Comparison of ENCODE assay signal across 9 mouse cellular contexts in the genomic region with DNA sequence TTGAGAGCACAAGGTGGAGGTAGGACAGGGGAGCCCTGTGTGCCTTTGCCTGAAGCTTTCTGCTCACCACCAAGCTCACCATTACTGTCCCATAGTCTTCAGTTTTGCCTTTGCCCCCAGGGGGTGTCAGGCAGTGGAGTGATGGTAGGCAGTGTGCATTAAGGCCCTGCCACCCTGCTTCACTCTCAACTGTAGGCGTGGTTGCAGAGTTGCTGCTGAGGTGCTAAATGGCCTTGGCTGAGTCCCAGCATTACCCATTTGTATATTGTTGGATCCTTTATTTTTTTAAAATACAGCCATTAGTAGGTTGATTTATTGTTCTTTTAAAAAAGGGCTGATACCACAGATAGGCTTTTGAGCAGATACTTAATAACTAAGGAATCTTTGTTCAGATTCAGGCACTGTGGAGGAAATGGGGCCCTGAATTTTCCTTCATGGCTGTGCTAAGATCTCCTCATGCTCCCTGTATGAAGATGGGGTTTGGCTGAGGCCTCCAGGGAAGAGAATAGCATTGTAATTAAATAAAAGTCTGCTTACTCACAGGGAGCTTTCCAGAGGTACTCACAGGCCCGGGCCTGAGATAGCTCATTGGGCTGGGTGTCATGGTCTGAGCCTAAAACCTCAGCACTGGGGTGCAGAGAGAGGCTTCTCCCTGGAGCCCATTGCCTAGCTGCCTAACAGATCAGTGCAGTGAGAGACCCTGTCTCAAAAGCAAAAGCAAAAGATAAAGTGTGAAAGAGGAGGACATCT.
DNase-seq lines count a peak whose midpoint lies in the region; ATAC-seq and TF ChIP-seq lines count a peak whose summit lies in the region.
"Had no signal": no experiment of that assay in that cellular context is flagged by ENCODE, and none has a peak within 500 bp of the region (broad histone marks: within the 10 kb centered on the region; RNA-seq: fewer than 3 reads in every experiment).

No protein-coding gene starts in this region.

- DNase-seq in forebrain, embryonic 14.5 days (ENCODE audit: low spot score), result peak; percentile 43
- no peak for DNase-seq in forebrain, postnatal 0 days
- DNase-seq in midbrain, postnatal 0 days (ENCODE audit: low spot score), result no peak

- ATAC-seq in forebrain, embryonic 14.5 days, result 0 out of 2 replicates have a peak, but pooled peaks have one; percentile 46
- no peak for ATAC-seq in forebrain, postnatal 0 days
- ATAC-seq in intestine, embryonic 15.5 days, result no peak
- ATAC-seq in intestine, postnatal 0 days, result no peak
- ATAC-seq in midbrain, embryonic 13.5 days, result no peak
- no peak for ATAC-seq in midbrain, postnatal 0 days (ENCODE audit: low FRiP score)
- ATAC-seq in neural tube, embryonic 13.5 days (ENCODE audit: low read depth), result 0 out of 2 replicates have a peak, but pooled peaks have one; percentile 27
- no peak for ATAC-seq in erythroblast, adult 5-6 weeks (replicated peaks; ENCODE audit: low FRiP score, poor library complexity, severe bottlenecking)

- no peak overlapping the region for H3K4me3 ChIP-seq in forebrain, embryonic 14.5 days (ENCODE audit: low read depth, low read length)
- no peak overlapping the region for H3K4me3 ChIP-seq in forebrain, postnatal 0 days (ENCODE audit: low read depth, low read length)
- H3K4me3 ChIP-seq in intestine, embryonic 15.5 days (replicated peaks), result no peak overlapping the region
- no peak overlapping the region for H3K4me3 ChIP-seq in intestine, postnatal 0 days (ENCODE audit: low read depth, low read length)
- H3K4me3 ChIP-seq in midbrain, embryonic 13.5 days (replicated peaks), result no peak overlapping the region
- H3K4me3 ChIP-seq in midbrain, postnatal 0 days (ENCODE audit: low read depth, low read length), result no peak overlapping the region
- H3K4me3 ChIP-seq in neural tube, embryonic 13.5 days, result no peak overlapping the region

- 46% methylated on average over 2 of the region's 2 CpGs for WGBS in forebrain, embryonic 14.5 days
- WGBS in forebrain, postnatal 0 days, result 41% methylated on average over 2 of the region's 2 CpGs
- WGBS in intestine, embryonic 15.5 days, result 54% methylated on average over 2 of the region's 2 CpGs
- 59% methylated on average over 2 of the region's 2 CpGs for WGBS in intestine, postnatal 0 days
- WGBS in midbrain, embryonic 13.5 days, result 83% methylated on average over 2 of the region's 2 CpGs
- 83% methylated on average over 2 of the region's 2 CpGs for WGBS in midbrain, postnatal 0 days
- 55% methylated on average over 2 of the region's 2 CpGs for WGBS in neural tube, embryonic 13.5 days

- no peaks in the 10 kb centered on the region for H3K27me3 ChIP-seq in forebrain, embryonic 14.5 days (replicated peaks; ENCODE audit: control insufficient read depth, insufficient read depth, low read length)
- no peaks in the 10 kb centered on the region for H3K27me3 ChIP-seq in forebrain, postnatal 0 days (ENCODE audit: insufficient read depth, low read length)
- no peaks in the 10 kb centered on the region for H3K27me3 ChIP-seq in intestine, embryonic 15.5 days (replicated peaks)
- H3K27me3 ChIP-seq in intestine, postnatal 0 days (replicated peaks; ENCODE audit: control insufficient read depth, insufficient read depth, low read length), result no peaks in the 10 kb centered on the region
- H3K27me3 ChIP-seq in midbrain, embryonic 13.5 days, result no peaks in the 10 kb centered on the region
- no peaks in the 10 kb centered on the region for H3K27me3 ChIP-seq in midbrain, postnatal 0 days (ENCODE audit: insufficient read depth, low read length)
- no peaks in the 10 kb centered on the region for H3K27me3 ChIP-seq in neural tube, embryonic 13.5 days

- H3K9me3 ChIP-seq in forebrain, embryonic 14.5 days (replicated peaks; ENCODE audit: control insufficient read depth, low read length), result no peaks in the 10 kb centered on the region
- H3K9me3 ChIP-seq in forebrain, postnatal 0 days (ENCODE audit: low read length), result no peaks in the 10 kb centered on the region
- no peaks in the 10 kb centered on the region for H3K9me3 ChIP-seq in intestine, embryonic 15.5 days
- no peaks in the 10 kb centered on the region for H3K9me3 ChIP-seq in intestine, postnatal 0 days (ENCODE audit: control insufficient read depth)
- no peaks in the 10 kb centered on the region for H3K9me3 ChIP-seq in midbrain, embryonic 13.5 days
- H3K9me3 ChIP-seq in midbrain, postnatal 0 days (ENCODE audit: low read length), result no peaks in the 10 kb centered on the region
- H3K9me3 ChIP-seq in neural tube, embryonic 13.5 days, result no peaks in the 10 kb centered on the region

- no peak for TF ChIP-seq CTCF in forebrain, postnatal 0 days (IDR thresholded peaks at IDR 0.05; ENCODE audit: low read depth)
- TF ChIP-seq CTCF in intestine, postnatal 0 days (IDR thresholded peaks at IDR 0.05; ENCODE audit: low read depth), result no peak
- no peak for TF ChIP-seq CTCF in midbrain, postnatal 0 days (IDR thresholded peaks at IDR 0.05)

- no peaks in the 10 kb centered on the region for H3K36me3 ChIP-seq in forebrain, embryonic 14.5 days (ENCODE audit: control insufficient read depth, insufficient read depth, low read length)
- no peaks in the 10 kb centered on the region for H3K36me3 ChIP-seq in forebrain, postnatal 0 days (ENCODE audit: insufficient read depth)
- no peaks in the 10 kb centered on the region for H3K36me3 ChIP-seq in intestine, embryonic 15.5 days
- H3K36me3 ChIP-seq in intestine, postnatal 0 days (ENCODE audit: control insufficient read depth, insufficient read depth), result 0 out of 2 replicates have a peak, but pooled peaks cover 3% of the 10 kb centered on the region
- no peaks in the 10 kb centered on the region for H3K36me3 ChIP-seq in midbrain, embryonic 13.5 days
- no peaks in the 10 kb centered on the region for H3K36me3 ChIP-seq in midbrain, postnatal 0 days (ENCODE audit: insufficient read depth, low read length)
- no peaks in the 10 kb centered on the region for H3K36me3 ChIP-seq in neural tube, embryonic 13.5 days

- peak overlapping the region; percentile 17; the same call in 1 of the 2 replicates for H3K27ac ChIP-seq in forebrain, embryonic 14.5 days (ENCODE audit: low read depth, low read length)
- H3K27ac ChIP-seq in forebrain, postnatal 0 days (ENCODE audit: low read depth, low read length), result no peak overlapping the region
- H3K27ac ChIP-seq in intestine, embryonic 15.5 days, result 0 out of 2 replicates have a peak overlapping the region, but pooled peaks have one; percentile 13
- no peak overlapping the region for H3K27ac ChIP-seq in intestine, postnatal 0 days (ENCODE audit: low read depth, low read length)
- H3K27ac ChIP-seq in midbrain, embryonic 13.5 days, result 0 out of 2 replicates have a peak overlapping the region, but pooled peaks have one; percentile 10
- H3K27ac ChIP-seq in midbrain, postnatal 0 days (ENCODE audit: low read depth, low read length), result no peak overlapping the region
- H3K27ac ChIP-seq in neural tube, embryonic 13.5 days (replicated peaks), result peak overlapping the region; percentile 68
- H3K27ac ChIP-seq: liver, embryonic 14.5 days had no signal

- H3K4me1 ChIP-seq in forebrain, embryonic 14.5 days (ENCODE audit: control insufficient read depth, insufficient read depth, low read length), result peaks cover 13% of the 10 kb centered on the region
- peaks cover 11% of the 10 kb centered on the region for H3K4me1 ChIP-seq in forebrain, postnatal 0 days (ENCODE audit: insufficient read depth)
- peaks cover 36% of the 10 kb centered on the region for H3K4me1 ChIP-seq in intestine, embryonic 15.5 days (replicated peaks)
- no peaks in the 10 kb centered on the region; the same call in 1 of the 2 replicates for H3K4me1 ChIP-seq in intestine, postnatal 0 days (replicated peaks; ENCODE audit: control insufficient read depth, insufficient read depth, low read length)
- peaks cover 30% of the 10 kb centered on the region for H3K4me1 ChIP-seq in midbrain, embryonic 13.5 days (replicated peaks)
- H3K4me1 ChIP-seq in midbrain, postnatal 0 days (ENCODE audit: insufficient read depth, low read length), result peaks cover 10% of the 10 kb centered on the region; the same call in 1 of the 2 replicates
- peaks cover 43% of the 10 kb centered on the region for H3K4me1 ChIP-seq in neural tube, embryonic 13.5 days (replicated peaks)

- H3K4me2 ChIP-seq in forebrain, embryonic 14.5 days (ENCODE audit: low read length), result no peak overlapping the region
- H3K4me2 ChIP-seq in forebrain, postnatal 0 days (ENCODE audit: low read depth), result no peak overlapping the region
- no peak overlapping the region for H3K4me2 ChIP-seq in intestine, embryonic 15.5 days (replicated peaks)
- H3K4me2 ChIP-seq in intestine, postnatal 0 days (replicated peaks; ENCODE audit: low read depth), result no peak overlapping the region
- H3K4me2 ChIP-seq in midbrain, embryonic 13.5 days (replicated peaks), result no peak overlapping the region
- no peak overlapping the region for H3K4me2 ChIP-seq in midbrain, postnatal 0 days (ENCODE audit: low read depth, low read length, poor library complexity, severe bottlenecking)
- H3K4me2 ChIP-seq in neural tube, embryonic 13.5 days, result no peak overlapping the region

- H3K9ac ChIP-seq in forebrain, embryonic 14.5 days (ENCODE audit: low read length), result no peak overlapping the region
- H3K9ac ChIP-seq in forebrain, postnatal 0 days, result no peak overlapping the region
- H3K9ac ChIP-seq in intestine, embryonic 15.5 days, result no peak overlapping the region
- H3K9ac ChIP-seq in intestine, postnatal 0 days (ENCODE audit: low read depth, low read length), result no peak overlapping the region
- no peak overlapping the region for H3K9ac ChIP-seq in midbrain, embryonic 13.5 days (replicated peaks)
- H3K9ac ChIP-seq in midbrain, postnatal 0 days (replicated peaks; ENCODE audit: low read length, poor library complexity, severe bottlenecking), result no peak overlapping the region
- 0 out of 2 replicates have a peak overlapping the region, but pooled peaks have one; percentile 0 for H3K9ac ChIP-seq in neural tube, embryonic 13.5 days
- H3K9ac ChIP-seq: liver, embryonic 14.5 days had no signal

Comparison
In these comparisons a context has a peak if more than half of its experiments do, and no peak if none do; other contexts are left out.
1. ATAC-seq: peak in forebrain, embryonic 14.5 days (single experiment) and neural tube, embryonic 13.5 days (single experiment); none in forebrain, postnatal 0 days (single experiment), intestine, embryonic 15.5 days (single experiment), intestine, postnatal 0 days (single experiment), midbrain, embryonic 13.5 days (single experiment), midbrain, postnatal 0 days (single experiment) and erythroblast, adult 5-6 weeks (single experiment).
2. H3K27ac ChIP-seq: peak in forebrain, embryonic 14.5 days (single experiment), intestine, embryonic 15.5 days (single experiment), midbrain, embryonic 13.5 days (single experiment) and neural tube, embryonic 13.5 days (single experiment); none in forebrain, postnatal 0 days (single experiment), intestine, postnatal 0 days (single experiment) and midbrain, postnatal 0 days (single experiment).